Comparison of ENCODE assay signal across 27 mouse cellular contexts in the genomic region with DNA sequence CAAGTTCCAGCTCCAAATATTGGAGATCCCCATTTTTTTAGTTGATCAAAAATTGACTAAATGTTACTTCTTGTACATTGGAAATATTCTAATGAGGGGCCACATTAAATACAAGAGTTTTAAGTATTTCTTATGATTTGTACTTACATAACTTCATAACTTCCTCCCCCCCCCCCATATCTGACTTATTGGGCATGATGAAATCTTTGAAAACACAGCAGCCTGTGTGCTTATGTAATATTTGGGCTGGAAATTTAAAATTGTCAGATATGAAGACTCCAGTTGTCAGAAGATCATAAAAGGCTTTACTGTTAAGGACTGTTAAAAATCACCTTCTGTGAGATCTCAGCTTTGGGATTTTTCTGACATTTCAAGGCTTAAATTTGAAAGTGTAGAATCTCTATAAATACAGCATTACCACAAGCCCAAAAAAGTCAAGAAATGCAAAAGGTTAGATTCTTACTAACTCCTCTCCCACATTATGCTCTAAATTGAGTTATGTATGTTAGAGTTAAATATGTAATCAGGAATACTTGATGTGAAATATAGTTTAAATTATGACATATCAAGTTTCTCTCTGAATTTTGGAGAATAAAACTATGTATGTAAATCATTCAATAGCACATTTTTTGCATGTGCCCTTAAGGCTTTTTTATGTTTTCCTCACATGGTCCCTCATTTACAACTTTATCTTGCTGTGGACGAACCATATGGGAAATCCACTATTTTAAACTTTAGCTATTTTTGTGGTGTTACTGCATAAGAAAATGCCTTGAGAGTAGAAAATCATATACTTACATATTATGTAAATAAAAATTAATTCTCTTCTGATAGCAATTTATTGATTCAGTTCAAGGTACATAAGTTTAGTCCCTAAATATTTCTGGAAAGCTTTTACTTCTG.
A peak's percentile ranks its signal among the peaks of the same experiment; 100 is the strongest.
DNase-seq lines count a peak whose midpoint lies in the region; ATAC-seq and TF ChIP-seq lines count a peak whose summit lies in the region.
"Had no signal": no experiment of that assay in that cellular context is flagged by ENCODE, and none has a peak within 500 bp of the region (broad histone marks: within the 10 kb centered on the region; RNA-seq: fewer than 3 reads in every experiment).

No protein-coding gene starts in this region.

- H3K36me3 ChIP-seq in forebrain, postnatal 0 days (ENCODE audit: insufficient read depth), result no peaks in the 10 kb centered on the region
- H3K36me3 ChIP-seq in forebrain, embryonic 16.5 days (ENCODE audit: control insufficient read depth, insufficient read depth), result no peaks in the 10 kb centered on the region
- H3K36me3 ChIP-seq in myocyte (ENCODE audit: control insufficient read depth, insufficient read depth), result no peaks in the 10 kb centered on the region
- H3K36me3 ChIP-seq: forebrain, embryonic 10.5 days; G1E; heart, embryonic 10.5 days; heart, embryonic 13.5 days; hindbrain, embryonic 12.5 days; hindbrain, embryonic 15.5 days had no signal

- peak; percentile 50 for ATAC-seq in forebrain, postnatal 0 days
- ATAC-seq in forebrain, embryonic 16.5 days, result no peak
- ATAC-seq: forebrain, embryonic 13.5 days; intestine, postnatal 0 days had no signal

- no peaks in the 10 kb centered on the region for H3K4me1 ChIP-seq in forebrain, postnatal 0 days (ENCODE audit: insufficient read depth)
- H3K4me1 ChIP-seq in forebrain, embryonic 16.5 days (replicated peaks; ENCODE audit: control insufficient read depth, insufficient read depth, low read length), result peaks cover 4% of the 10 kb centered on the region
- H3K4me1 ChIP-seq: hindbrain, embryonic 12.5 days had no signal

- H3K79me2 ChIP-seq in myocyte (ENCODE audit: control insufficient read depth, insufficient read depth), result no peaks in the 10 kb centered on the region

- no peak overlapping the region for H3K9ac ChIP-seq in forebrain, postnatal 0 days
- no peak overlapping the region for H3K9ac ChIP-seq in forebrain, embryonic 16.5 days (replicated peaks; ENCODE audit: low read depth, low read length)
- H3K9ac ChIP-seq: forebrain, embryonic 13.5 days; heart, embryonic 13.5 days; hindbrain, embryonic 12.5 days; hindbrain, embryonic 15.5 days had no signal

- H3K4me3 ChIP-seq in forebrain, postnatal 0 days (ENCODE audit: low read depth, low read length), result no peak overlapping the region
- no peak overlapping the region for H3K4me3 ChIP-seq in forebrain, embryonic 16.5 days (replicated peaks; ENCODE audit: low read length)
- H3K4me3 ChIP-seq in myocyte, result no peak overlapping the region
- H3K4me3 ChIP-seq: forebrain, embryonic 10.5 days; forebrain, embryonic 13.5 days; gastrocnemius, adult 2 months; heart, adult 2 months; heart, embryonic 10.5 days; heart, embryonic 13.5 days; hindbrain, embryonic 12.5 days; hindbrain, embryonic 15.5 days had no signal

- H3K4me2 ChIP-seq in forebrain, postnatal 0 days (ENCODE audit: low read depth), result no peak overlapping the region
- no peak overlapping the region for H3K4me2 ChIP-seq in forebrain, embryonic 16.5 days (ENCODE audit: low read length)
- H3K4me2 ChIP-seq in myocyte (ENCODE audit: low read depth), result no peak overlapping the region
- H3K4me2 ChIP-seq: forebrain, embryonic 13.5 days; heart, embryonic 13.5 days; hindbrain, embryonic 12.5 days; hindbrain, embryonic 15.5 days had no signal

- TF ChIP-seq POLR2A in myocyte (IDR thresholded peaks at IDR 0.05; ENCODE audit: insufficient read length, low read depth), result no peak

- no peak overlapping the region for H3K27ac ChIP-seq in forebrain, postnatal 0 days (ENCODE audit: low read depth, low read length)
- H3K27ac ChIP-seq in forebrain, embryonic 16.5 days (ENCODE audit: low read length), result no peak overlapping the region
- H3K27ac ChIP-seq: forebrain, embryonic 10.5 days; forebrain, embryonic 13.5 days; gastrocnemius, adult 2 months; heart, adult 2 months; heart, embryonic 10.5 days; heart, embryonic 13.5 days; hindbrain, embryonic 12.5 days; hindbrain, embryonic 15.5 days had no signal

- H3K27me3 ChIP-seq in forebrain, postnatal 0 days (ENCODE audit: insufficient read depth, low read length), result no peaks in the 10 kb centered on the region
- no peaks in the 10 kb centered on the region for H3K27me3 ChIP-seq in forebrain, embryonic 16.5 days (replicated peaks; ENCODE audit: control insufficient read depth, insufficient read depth, low read length)
- H3K27me3 ChIP-seq in myocyte (ENCODE audit: control insufficient read depth, insufficient read depth, insufficient read length), result no peaks in the 10 kb centered on the region
- H3K27me3 ChIP-seq: CH12.LX; heart, embryonic 13.5 days; hindbrain, embryonic 12.5 days; hindbrain, embryonic 15.5 days had no signal

- H3ac ChIP-seq in myocyte (ENCODE audit: control insufficient read depth, insufficient read length), result no peak overlapping the region

- intact Hi-C loops in heart, postnatal 36 days (cut with DNase I), result no loop called here

- 63% methylated on average over 1 of the region's 1 CpGs for WGBS in forebrain, postnatal 0 days
- 87% methylated on average over 1 of the region's 1 CpGs for WGBS in forebrain, embryonic 16.5 days

- no peak for TF ChIP-seq CTCF in forebrain, postnatal 0 days (IDR thresholded peaks at IDR 0.05; ENCODE audit: low read depth)

- H3K9me3 ChIP-seq in forebrain, postnatal 0 days (ENCODE audit: low read length), result no peaks in the 10 kb centered on the region
- no peaks in the 10 kb centered on the region for H3K9me3 ChIP-seq in forebrain, embryonic 16.5 days (ENCODE audit: control insufficient read depth, low read length)
- H3K9me3 ChIP-seq: forebrain, embryonic 13.5 days; G1E; heart, embryonic 10.5 days; heart, embryonic 13.5 days; hindbrain, embryonic 12.5 days; hindbrain, embryonic 15.5 days had no signal

- no peak for DNase-seq in forebrain, postnatal 0 days
- peak; percentile 53 for DNase-seq in 416B (ENCODE audit: low read depth)
- peak; percentile 53 for DNase-seq in brain, adult 2 months (ENCODE audit: low read depth, low spot score)
- no peak for DNase-seq in heart, adult 11 months
- no peak for DNase-seq in testis, postnatal 14 days (ENCODE audit: low spot score)
- no peak for DNase-seq in heart, postnatal 36 days
- DNase-seq: adrenal gland, adult 8-10 months; adrenal gland, postnatal 25 days; B cell, adult 2 months; cerebellum, adult 18-20 months; cerebellum, adult 9-10 months; cerebellum, postnatal 25 days; gastrocnemius, adult 2 months; gastrocnemius, postnatal 14 days; heart, adult 2 months; heart, postnatal 14 days had no signal

TF ChIP-seq in myocyte, 11 proteins besides CTCF, POLR2A, EP300 and RAD21:
- TF ChIP-seq SRF (IDR thresholded peaks at IDR 0.05; ENCODE audit: control insufficient read depth, insufficient read length, low read depth) (no peak), CEBPB (IDR thresholded peaks at IDR 0.05; ENCODE audit: insufficient read depth, poor library complexity, severe bottlenecking) (peak; percentile 52)

Comparison
In these comparisons a context has a peak if more than half of its experiments do, and no peak if none do; other contexts are left out.
1. DNase-seq: peak in 416B (single experiment) and brain, adult 2 months (single experiment); none in forebrain, postnatal 0 days (single experiment), heart, adult 11 months (single experiment), testis, postnatal 14 days (single experiment) and heart, postnatal 36 days (0 of 2).